Mouse (Mus musculus) telencephalon, adult 2 months (tissue): ENCODE results near the gene Chl1.

Experiments used
- DNase-seq: peaks from one replicate; pipeline ENCODE4 v3.0.0-alpha.2; 2011; ENCODE audit warnings: low read depth, low spot score

Chl1 gene

GRCm38 (mm10) chr6:103543753-103544152, 33.4 kb downstream of the Chl1 start:
- DNase-seq, result no peak

DNA sequence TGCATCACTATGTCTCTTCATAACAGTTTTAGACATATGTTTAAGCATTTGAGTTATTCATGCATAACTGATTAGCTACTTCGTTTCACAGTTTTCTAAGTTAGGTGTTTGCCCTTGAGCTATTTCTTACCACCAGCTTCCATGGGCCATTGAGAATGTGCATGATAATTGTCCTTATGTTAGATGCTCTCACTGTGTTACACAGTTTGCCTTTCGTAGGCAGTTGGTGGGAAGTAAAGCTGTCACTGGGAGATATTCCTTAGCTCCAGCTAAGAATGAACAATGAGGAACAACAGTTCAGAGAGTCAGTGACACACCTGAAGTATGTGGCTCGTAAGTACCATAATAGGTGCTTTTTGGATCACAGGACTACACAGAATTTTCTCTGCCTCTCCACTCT, 35.9 kb downstream of the Chl1 start:
- DNase-seq, result no peak

- DNase-seq, result no peak
Observed at GRCm38 (mm10) chr6:103549929-103550328, 39.5 kb downstream of the Chl1 start.

DNA sequence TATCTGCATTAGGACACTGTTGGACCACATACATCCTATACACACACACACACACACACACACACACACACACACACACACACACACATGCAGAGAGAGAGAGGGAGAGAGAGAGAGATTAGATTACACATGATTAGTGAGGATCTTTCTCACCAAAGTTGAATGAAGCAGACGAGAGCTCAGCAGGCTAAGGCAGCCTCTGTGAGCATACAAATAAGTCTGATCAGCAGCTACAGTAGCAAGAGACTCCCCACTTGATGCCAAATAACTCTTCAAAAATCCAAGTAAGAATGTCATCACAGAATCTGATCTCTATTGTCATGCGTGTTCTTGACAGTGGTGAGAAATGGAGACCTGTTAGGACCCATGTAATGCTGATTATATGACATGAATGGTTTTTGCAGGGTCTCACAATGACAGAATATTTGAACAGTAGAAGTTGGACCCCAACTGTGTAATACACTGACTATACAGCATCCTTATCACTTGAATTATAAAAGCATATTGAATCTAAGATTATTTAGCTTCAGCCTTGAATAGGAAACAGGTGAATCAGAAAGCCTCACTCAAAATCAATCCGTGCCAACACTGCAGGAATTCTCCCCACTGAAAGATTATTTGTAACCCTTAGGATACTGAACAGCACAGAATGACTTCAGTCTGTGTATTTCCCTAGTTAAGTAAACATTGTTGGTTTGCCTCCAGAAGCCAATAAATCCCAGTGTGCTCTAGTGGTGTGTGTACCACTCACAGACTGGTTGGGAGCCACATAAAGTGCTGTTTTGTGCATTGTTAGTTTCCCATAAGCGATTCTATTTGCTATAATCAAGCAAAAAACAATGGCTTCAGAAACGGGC, 47.9 kb downstream of the Chl1 start:
- DNase-seq, result no peak

- peak; percentile 83 for DNase-seq
Observed at GRCm38 (mm10) chr6:103558894-103559225, 48.5 kb downstream of the Chl1 start.

DNA sequence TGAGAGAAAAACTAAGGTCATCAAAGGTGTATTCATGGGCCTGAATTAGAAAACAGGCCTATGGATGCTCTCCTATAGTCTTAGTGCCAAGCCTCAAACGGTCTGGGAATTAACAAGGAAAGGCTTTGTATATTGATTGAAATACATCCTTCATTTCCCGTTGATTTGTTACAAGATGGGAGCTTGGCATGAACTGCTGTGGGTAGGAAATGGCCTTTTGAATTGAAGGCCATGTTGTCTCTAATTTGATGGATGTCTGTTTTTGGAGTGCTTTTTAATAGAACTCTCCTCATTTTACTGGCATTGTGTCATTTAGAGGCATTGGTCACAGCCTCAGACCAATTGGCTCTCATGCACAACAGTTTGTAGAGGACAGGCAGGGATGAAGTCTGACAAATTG, 49.0 kb downstream of the Chl1 start:
- DNase-seq, result no peak

DNA sequence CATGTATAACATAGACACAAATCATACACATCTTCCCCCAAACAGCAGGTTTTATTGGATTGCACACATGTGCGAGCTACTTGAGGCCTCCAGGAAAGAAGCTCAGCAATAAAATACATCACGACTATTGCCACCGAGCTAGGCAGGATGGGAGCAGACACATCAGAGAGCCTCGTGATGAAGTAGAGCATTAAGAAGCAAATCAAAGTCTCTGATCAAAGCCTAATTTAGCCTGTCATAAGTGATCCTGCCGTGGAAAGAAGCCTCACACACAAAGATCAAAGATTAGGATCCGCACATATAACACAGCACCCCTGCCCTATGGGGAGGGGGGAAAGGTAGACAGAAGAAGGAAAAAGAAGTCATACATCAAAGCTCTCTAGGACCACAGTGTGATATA, 54.4 kb downstream of the Chl1 start:
- DNase-seq, result no peak

DNA sequence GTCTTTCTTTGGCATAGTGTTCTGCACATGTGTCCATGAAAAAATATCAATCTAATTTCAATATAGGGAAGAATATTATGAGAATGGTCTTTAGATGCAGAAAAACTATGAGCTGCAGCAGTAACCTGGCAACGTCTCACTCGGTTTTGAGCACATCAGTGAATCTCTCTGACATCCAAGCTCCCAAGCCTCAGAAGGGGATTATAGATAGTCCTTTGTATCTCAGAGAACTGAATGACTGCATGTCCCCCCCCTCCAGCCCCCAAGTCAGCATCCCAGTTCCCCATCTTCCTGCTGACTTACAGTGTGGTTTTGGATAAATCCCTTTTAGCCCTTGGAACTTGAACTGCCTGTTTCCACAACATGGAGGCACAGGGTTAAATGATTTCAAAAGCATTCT, 56.9 kb downstream of the Chl1 start:
- DNase-seq, result no peak

- DNase-seq, result no peak
Observed at GRCm38 (mm10) chr6:103572659-103573058, 62.3 kb downstream of the Chl1 start.

DNA sequence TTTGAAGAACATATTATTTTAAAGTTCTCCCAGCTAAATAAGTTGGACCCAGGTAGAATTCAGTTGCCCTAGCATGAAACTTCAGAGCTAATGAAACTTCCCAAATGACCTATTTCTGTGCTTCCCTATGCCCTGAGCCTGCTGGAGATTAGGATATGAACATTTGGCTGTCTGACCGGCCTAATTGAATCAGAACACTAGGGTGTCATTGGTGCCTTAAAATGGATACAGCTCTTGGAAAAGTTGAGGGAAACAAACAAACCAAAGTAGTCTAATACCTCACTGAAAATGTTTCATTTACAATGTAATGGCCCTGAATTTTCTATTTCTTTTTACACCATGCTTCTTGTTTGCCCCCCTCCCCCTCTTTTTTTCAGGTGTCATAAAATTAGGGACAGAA, 73.8 kb downstream of the Chl1 start:
- no peak for DNase-seq

- no peak for DNase-seq
Observed at GRCm38 (mm10) chr6:103585667-103586066, 75.3 kb downstream of the Chl1 start.

DNA sequence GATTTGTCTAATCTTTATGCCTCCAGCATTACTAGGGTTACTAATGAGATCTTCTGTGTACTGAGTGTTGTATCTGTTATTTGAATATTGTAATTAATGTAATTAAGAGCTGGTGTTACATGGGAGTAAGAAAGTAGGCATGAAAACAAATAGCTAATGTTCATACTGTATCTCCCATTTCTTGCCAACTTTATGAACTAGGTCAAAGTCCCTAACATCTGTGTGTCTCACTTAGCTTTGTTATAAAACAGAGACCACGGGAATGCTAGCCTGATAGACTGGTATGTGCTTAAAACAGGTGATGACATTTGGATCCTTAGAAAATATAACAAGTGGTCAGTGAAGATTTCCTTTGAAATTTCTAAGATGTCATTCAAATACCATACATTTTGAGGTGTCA, 75.7 kb downstream of the Chl1 start:
- no peak for DNase-seq

- no peak for DNase-seq
Observed at GRCm38 (mm10) chr6:103602070-103602469, 91.7 kb downstream of the Chl1 start.

DNA sequence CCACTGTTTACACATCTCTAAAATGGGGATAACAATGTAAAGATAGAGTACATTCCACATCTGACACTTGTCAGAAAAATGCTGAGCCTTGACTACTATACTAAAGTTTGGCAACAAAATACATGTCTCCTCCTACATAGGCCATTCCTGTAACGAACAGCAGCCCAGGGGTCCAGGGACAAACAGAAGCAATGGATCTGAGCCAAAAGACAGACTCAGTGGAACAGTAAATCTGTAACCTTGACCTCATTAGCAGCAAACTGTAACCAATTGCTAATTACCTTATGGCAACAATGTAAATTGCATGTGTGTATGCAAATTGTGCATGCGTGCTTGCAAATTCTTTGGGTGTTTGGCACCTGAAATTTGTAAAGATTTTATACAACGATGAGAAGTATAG, 100.3 kb downstream of the Chl1 start:
- no peak for DNase-seq

- peak; percentile 36 for DNase-seq
Observed at GRCm38 (mm10) chr6:103612626-103613025, 102.2 kb downstream of the Chl1 start.

DNA sequence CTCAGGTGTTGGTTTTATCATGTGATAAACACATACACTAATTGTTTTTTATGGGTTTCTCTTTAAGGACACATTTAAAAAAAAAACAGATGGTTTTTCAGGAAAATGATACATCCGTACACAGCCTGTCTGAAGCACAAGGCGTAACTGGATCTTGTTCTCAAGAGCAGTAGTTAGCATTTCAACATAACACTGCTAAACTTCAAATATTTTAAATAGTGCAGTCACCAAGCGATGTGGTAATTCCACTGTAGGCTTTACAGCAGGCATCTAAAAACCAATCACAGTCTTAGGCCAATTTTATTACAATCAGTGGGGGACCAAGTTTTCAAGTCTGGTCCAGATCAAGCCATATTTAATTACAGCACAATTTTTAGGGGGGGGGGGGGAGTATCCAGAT, 103.3 kb downstream of the Chl1 start:
- no peak for DNase-seq

GRCm38 (mm10) chr6:103615924-103616602, 105.7 kb downstream of the Chl1 start:
- DNase-seq, result no peak

- no peak for DNase-seq
Observed at GRCm38 (mm10) chr6:103620880-103621279, 110.5 kb downstream of the Chl1 start.

DNA sequence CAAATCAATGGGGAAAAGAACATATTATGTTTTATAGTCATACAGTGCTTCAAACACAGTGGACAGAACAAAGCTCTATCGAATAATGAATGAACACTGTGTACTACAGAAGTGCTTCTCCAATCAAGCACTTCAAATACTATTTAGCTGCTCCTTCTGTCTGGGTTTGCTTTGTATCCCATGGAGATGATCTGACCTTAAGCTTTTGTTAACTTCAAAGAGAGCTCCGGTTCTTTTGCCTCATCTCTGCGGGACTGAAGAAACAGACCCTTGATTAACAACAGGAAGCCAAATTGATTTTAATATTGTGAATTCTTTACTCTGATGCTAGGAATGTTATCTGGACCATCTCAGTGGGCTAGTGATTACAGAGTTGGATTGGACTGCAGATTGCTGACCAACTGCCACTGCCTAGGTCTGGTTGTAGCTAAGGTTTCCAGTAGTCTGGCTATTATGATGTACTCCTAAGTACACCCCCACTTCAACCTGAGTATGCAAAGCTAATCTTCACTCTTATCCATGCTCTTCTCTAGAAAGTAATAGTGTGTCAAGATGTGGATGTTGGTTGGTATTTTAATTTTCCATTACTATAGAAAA, 111.8 kb downstream of the Chl1 start:
- DNase-seq, result no peak

- DNase-seq, result no peak
Observed at GRCm38 (mm10) chr6:103632856-103633255, 122.5 kb downstream of the Chl1 start.

DNA sequence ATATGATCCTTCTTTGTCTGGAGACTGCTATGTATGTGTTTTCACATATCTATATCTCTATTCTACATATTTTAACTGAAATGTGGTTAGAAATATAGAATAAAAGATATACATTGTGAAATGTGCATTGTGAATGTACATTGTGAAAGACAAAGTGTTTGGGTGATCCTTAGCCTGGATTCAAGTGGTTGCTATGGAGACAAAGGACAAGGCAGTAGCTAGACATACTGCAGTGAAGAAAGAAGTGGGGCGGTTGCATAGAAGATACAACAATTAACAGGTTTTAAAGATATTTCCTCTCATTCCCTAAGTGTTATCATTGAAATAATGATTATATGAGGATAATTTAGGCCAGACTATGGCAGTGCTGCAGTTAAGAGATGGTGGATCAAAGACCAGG, 146.4 kb downstream of the Chl1 start:
- no peak for DNase-seq

DNA sequence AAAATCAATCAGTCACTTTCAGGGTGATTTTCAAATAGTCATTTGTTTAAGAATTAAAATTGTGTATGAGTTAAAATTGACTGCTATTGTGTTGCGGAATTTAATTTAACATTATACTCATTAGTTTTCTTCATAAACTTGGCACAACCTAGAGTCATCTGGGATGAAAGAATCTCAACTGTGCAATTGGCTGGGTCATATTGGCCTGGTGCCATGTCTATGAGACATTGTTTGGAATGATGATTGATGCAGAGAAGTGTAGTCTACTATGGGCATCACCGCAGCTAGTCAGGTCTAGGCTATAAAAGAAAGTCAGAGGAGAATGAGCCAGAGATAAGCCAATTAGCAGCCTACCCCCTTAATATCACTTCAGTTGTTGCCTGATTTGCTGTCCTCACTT, 148.8 kb downstream of the Chl1 start:
- no peak for DNase-seq

DNA sequence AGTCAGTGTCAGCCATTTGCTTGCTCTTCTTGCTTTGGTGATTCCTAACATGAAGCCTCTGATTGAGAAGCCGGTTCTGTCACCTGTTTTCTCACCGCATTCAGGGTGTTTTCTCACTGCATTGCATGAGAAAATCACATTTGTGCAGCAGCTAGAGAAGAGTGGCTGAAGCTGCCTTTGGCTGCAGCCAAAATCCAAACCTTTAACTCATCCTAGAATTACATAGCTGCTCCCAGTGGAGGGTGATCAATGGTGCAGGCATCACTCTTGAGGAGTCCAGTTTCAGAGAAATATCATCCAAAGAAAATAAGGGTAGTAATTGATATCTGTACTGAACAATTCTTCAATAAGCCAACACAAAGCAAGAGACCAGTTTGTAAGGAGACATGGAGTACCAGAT, 154.8 kb downstream of the Chl1 start:
- DNase-seq, result no peak
